ENCODE assay signal across 19 mouse cellular contexts in genomic region chr2:108593555-108593954, GRCm38 (mm10).
DNase-seq lines count a peak whose midpoint lies in the region; ATAC-seq and TF ChIP-seq lines count a peak whose summit lies in the region.
"Had no signal": no experiment of that assay in that cellular context is flagged by ENCODE, and none has a peak within 500 bp of the region (broad histone marks: within the 10 kb centered on the region; RNA-seq: fewer than 3 reads in every experiment).

No protein-coding gene starts in this region.

- TF ChIP-seq CTCF in C2C12 (IDR thresholded peaks at IDR 0.05; ENCODE audit: control insufficient read depth, insufficient read depth, insufficient read length) = no peak
- TF ChIP-seq CTCF in Patski (IDR thresholded peaks at IDR 0.05) = peak; percentile 1

- peak; percentile 65 for DNase-seq in Patski (ENCODE audit: low read depth, low spot score)
- no peak for DNase-seq in kidney, adult 18-20 months
- no peak for DNase-seq in kidney, adult 11 months
- no peak for DNase-seq in thymus, adult 18-20 months
- DNase-seq: adrenal gland, adult 8-10 months; adrenal gland, postnatal 36 days; cerebellum, adult 2 months; cerebellum, postnatal 10 days; gastrocnemius, postnatal 36 days; heart, adult 18-20 months had no signal

- in situ Hi-C loops in Patski (cut with MboI; ENCODE audit: low pct_unique_long_range_greater_than_20kb) = no loop called here

- H3K36me3 ChIP-seq in C2C12 (ENCODE audit: control insufficient read depth, insufficient read depth) = no peaks in the 10 kb centered on the region
- H3K36me3 ChIP-seq: embryonic facial prominence, embryonic 12.5 days; heart, embryonic 10.5 days; hindbrain, embryonic 13.5 days; intestine, embryonic 15.5 days had no signal

- no peaks in the 10 kb centered on the region for H3K79me3 ChIP-seq in C2C12 (ENCODE audit: low read depth)

- H3K27me3 ChIP-seq in C2C12 (ENCODE audit: control insufficient read depth, insufficient read depth, insufficient read length) (no peaks in the 10 kb centered on the region), Patski (no peaks in the 10 kb centered on the region)
- H3K27me3 ChIP-seq: embryonic facial prominence, embryonic 12.5 days; forebrain, embryonic 13.5 days; hindbrain, embryonic 13.5 days; intestine, embryonic 15.5 days had no signal

- no peaks in the 10 kb centered on the region for H3K79me2 ChIP-seq in C2C12 (ENCODE audit: control insufficient read depth, insufficient read depth)

- ATAC-seq in Patski = peak; percentile 76
- peak; percentile 99 for ATAC-seq in granulocyte monocyte progenitor cell, adult 5-6 weeks (replicated peaks; ENCODE audit: poor library complexity, severe bottlenecking)
- ATAC-seq in megakaryocyte-erythroid progenitor cell, adult 5-6 weeks (replicated peaks; ENCODE audit: low FRiP score, low TSS enrichment, poor library complexity, severe bottlenecking) = no peak
- ATAC-seq: forebrain, embryonic 13.5 days; hindbrain, postnatal 0 days; intestine, embryonic 15.5 days had no signal

- CTCF ChIA-PET in Patski (lab: Charles Lee) = interaction anchor here (0.8 kb wide), 1 partner anchor 10 kb away, joined by 4 read pairs; no protein-coding TSS in a partner anchor

- POLR2A ChIA-PET in Patski (lab: Charles Lee) = no interaction called here

- no peak overlapping the region for H3K4me3 ChIP-seq in C2C12 (ENCODE audit: insufficient read depth, poor library complexity, severe bottlenecking)
- H3K4me3 ChIP-seq: embryonic facial prominence, embryonic 12.5 days; forebrain, embryonic 13.5 days; heart, embryonic 10.5 days; hindbrain, embryonic 13.5 days; intestine, embryonic 15.5 days had no signal

- no peak overlapping the region for H3ac ChIP-seq in C2C12 (ENCODE audit: control insufficient read depth, insufficient read length, low read depth)

TF ChIP-seq in C2C12, 6 proteins besides CTCF, POLR2A, EP300 and RAD21:
- TF ChIP-seq MAX (IDR thresholded peaks at IDR 0.05) (no peak), CEBPB (IDR thresholded peaks at IDR 0.05; ENCODE audit: low read depth) (peak; percentile 92), MYOG (IDR thresholded peaks at IDR 0.05; ENCODE audit: control insufficient read depth, extremely low read depth, insufficient read length) (no peak), USF1 (IDR thresholded peaks at IDR 0.05; ENCODE audit: low read depth) (no peak), FOSL1 (IDR thresholded peaks at IDR 0.05; ENCODE audit: insufficient read depth, low read length, poor library complexity, severe bottlenecking) (peak; percentile 95), MYOD1 (IDR thresholded peaks at IDR 0.05; ENCODE audit: control insufficient read depth, insufficient read length, low read depth) (no peak)
